Mouse (Mus musculus): ENCODE results near the gene Shisal2a.

GRCm38 (mm10) chr4:108386087-108386486 is 2.9 kb upstream of the Shisal2a start:
- TF ChIP-seq CTCF (IDR thresholded peaks at IDR 0.05; ENCODE audit: low read depth, low read length), result no peak
- TF ChIP-seq EP300 (IDR thresholded peaks at IDR 0.05; ENCODE audit: insufficient read depth, low read depth, low read length), result 0 out of 2 replicates have a peak, but pooled peaks have one; percentile 41

Measured in ES-Bruce4 (cell line).